Mouse (Mus musculus): ENCODE measurements at regions not wholly inside any gene's neighbourhood (a gene's known extent, or its start where the extent isn't known, plus 50 kb on each side); places are given as distances from the start of the nearest gene placed in this dataset.

GRCm38 (mm10) chr1:169354021-169354420, 177.2 kb downstream of the Nuf2 start:
- DNase-seq (ENCODE audit: low read depth, low spot score), result peak; percentile 2

GRCm38 (mm10) chr1:169347692-169348091, 183.6 kb downstream of the Nuf2 start:
- no peaks in the 10 kb centered on the region for H3K4me1 ChIP-seq (ENCODE audit: control insufficient read depth in 1 of 2, insufficient read depth in 2 of 2, low read length in 2 of 2)
- H3K27me3 ChIP-seq (ENCODE audit: control insufficient read depth in 1 of 2, insufficient read depth in 2 of 2, low read length in 2 of 2), result no peaks in the 10 kb centered on the region
- no peak for DNase-seq (ENCODE audit: low read depth, low spot score)
- TF ChIP-seq HCFC1 (IDR thresholded peaks at IDR 0.05; ENCODE audit: low read depth, low read length) (no peak), NRF1 (IDR thresholded peaks at IDR 0.05; ENCODE audit: insufficient read depth, low read depth, low read length, poor library complexity, severe bottlenecking) (no peak), ZMIZ1 (IDR thresholded peaks at IDR 0.05; ENCODE audit: low read depth, low read length) (no peak), MYB (IDR thresholded peaks at IDR 0.05; ENCODE audit: low read depth, low read length) (no peak), CTCF (IDR thresholded peaks at IDR 0.05 in 2 of 3, conservative IDR thresholded peaks at IDR 0.05 in 1 of 3; ENCODE audit: control insufficient read depth in 1 of 3, insufficient read depth in 1 of 3, low read depth in 2 of 3, low read length in 3 of 3, poor library complexity in 1 of 3, severe bottlenecking in 1 of 3) (no peak), GABPA (IDR thresholded peaks at IDR 0.05; ENCODE audit: low read depth, low read length) (no peak), MAZ (IDR thresholded peaks at IDR 0.05; ENCODE audit: low read depth, low read length) (no peak), NELFE (IDR thresholded peaks at IDR 0.05; ENCODE audit: low read depth, low read length) (no peak), USF2 (IDR thresholded peaks at IDR 0.05; ENCODE audit: borderline replicate concordance in 1 of 2, insufficient read depth in 1 of 2, low read depth in 1 of 2, low read length in 2 of 2) (no peak), ELF1 (IDR thresholded peaks at IDR 0.05; ENCODE audit: low read depth, low read length) (no peak)
- H3K79me2 ChIP-seq (ENCODE audit: control insufficient read depth, insufficient read depth, low read length, poor library complexity), result no peaks in the 10 kb centered on the region
- H3K27ac ChIP-seq (ENCODE audit: control insufficient read depth, low read depth, low read length), result no peak overlapping the region
- H3K4me3 ChIP-seq (ENCODE audit: control insufficient read depth in 1 of 2, insufficient read depth in 1 of 2, low read depth in 2 of 2, low read length in 2 of 2), result no peak overlapping the region
- H3K9me3 ChIP-seq (replicated peaks; ENCODE audit: insufficient read depth, low read length), result no peaks in the 10 kb centered on the region
- H3K9ac ChIP-seq (ENCODE audit: control insufficient read depth, low read depth, low read length, poor library complexity, severe bottlenecking), result no peak overlapping the region
- H3K36me3 ChIP-seq (ENCODE audit: control insufficient read depth in 1 of 2, insufficient read depth in 2 of 2, low read length in 2 of 2), result no peaks in the 10 kb centered on the region

More at GRCm38 (mm10) chr1:169354021-169354420, 177.2 kb downstream of the Nuf2 start:
- Histone ChIP-seq H3K79me2 (ENCODE audit: control insufficient read depth, insufficient read depth, low read length, poor library complexity) (no peaks in the 10 kb centered on the region), H3K27me3 (ENCODE audit: control insufficient read depth in 1 of 2, insufficient read depth in 2 of 2, low read length in 2 of 2) (no peaks in the 10 kb centered on the region), H3K27ac (ENCODE audit: control insufficient read depth, low read depth, low read length) (no peak overlapping the region), H3K4me3 (ENCODE audit: control insufficient read depth in 1 of 2, insufficient read depth in 1 of 2, low read depth in 2 of 2, low read length in 2 of 2) (no peak overlapping the region), H3K9me3 (replicated peaks; ENCODE audit: insufficient read depth, low read length) (no peaks in the 10 kb centered on the region), H3K36me3 (ENCODE audit: control insufficient read depth in 1 of 2, insufficient read depth in 2 of 2, low read length in 2 of 2) (no peaks in the 10 kb centered on the region), H3K4me1 (ENCODE audit: control insufficient read depth in 1 of 2, insufficient read depth in 2 of 2, low read length in 2 of 2) (no peaks in the 10 kb centered on the region), H3K9ac (ENCODE audit: control insufficient read depth, low read depth, low read length, poor library complexity, severe bottlenecking) (no peak overlapping the region)
- no peak for TF ChIP-seq GABPA (IDR thresholded peaks at IDR 0.05; ENCODE audit: low read depth, low read length)
- no peak for TF ChIP-seq TCF12 (IDR thresholded peaks at IDR 0.05; ENCODE audit: low read depth, low read length)
- TF ChIP-seq SMC3 (IDR thresholded peaks at IDR 0.05; ENCODE audit: low read depth, low read length), result 0 out of 2 replicates have a peak, but pooled peaks have one; percentile 7
- TF ChIP-seq MAFK (IDR thresholded peaks at IDR 0.05; ENCODE audit: borderline replicate concordance, low read depth, low read length), result no peak
- TF ChIP-seq CTCF (IDR thresholded peaks at IDR 0.05 in 2 of 3, conservative IDR thresholded peaks at IDR 0.05 in 1 of 3; ENCODE audit: control insufficient read depth in 1 of 3, insufficient read depth in 1 of 3, low read depth in 2 of 3, low read length in 3 of 3, poor library complexity in 1 of 3, severe bottlenecking in 1 of 3), result peak in 1 of 3 experiments; percentile 8; a peak in 1 of 6 replicates
- TF ChIP-seq RAD21 (IDR thresholded peaks at IDR 0.05; ENCODE audit: low read depth, low read length), result peak; percentile 9
- no peak for TF ChIP-seq MAX (IDR thresholded peaks at IDR 0.05; ENCODE audit: low read length)
- no peak for TF ChIP-seq MYB (IDR thresholded peaks at IDR 0.05; ENCODE audit: low read depth, low read length)
- TF ChIP-seq ELF1 (IDR thresholded peaks at IDR 0.05; ENCODE audit: low read depth, low read length), result no peak

Data from MEL (cell line).